Mouse (Mus musculus): ENCODE results near the gene Psmd1. TPM values are rescaled to one million over a fixed set of nuclear protein-coding genes. Genes with fewer than 3 reads are reported as not detected.
A peak's percentile ranks its signal among the peaks of the same experiment; 100 is the strongest.

Psmd1 gene
- total RNA-seq, 2 experiments from 2014 or later: 109 to 114 TPM

- DNase-seq (ENCODE audit: low spot score in 2 of 2): no peak
Observed at GRCm38 (mm10) chr1:86154824-86155164, 90.6 kb downstream of the Psmd1 start.

GRCm38 (mm10) chr1:86156075-86156474, 91.9 kb downstream of the Psmd1 start:
- no peak for DNase-seq (ENCODE audit: low spot score in 2 of 2)

GRCm38 (mm10) chr1:86156595-86156994, 92.4 kb downstream of the Psmd1 start:
- no peak for DNase-seq (ENCODE audit: low spot score in 2 of 2)

- DNase-seq (ENCODE audit: low spot score in 2 of 2): no peak
Observed at GRCm38 (mm10) chr1:86160059-86160458, 95.9 kb downstream of the Psmd1 start.

- no peak for DNase-seq (ENCODE audit: low spot score in 2 of 2)
Observed at GRCm38 (mm10) chr1:86160479-86160878, 96.3 kb downstream of the Psmd1 start.

- no peak for DNase-seq (ENCODE audit: low spot score in 2 of 2)
Observed at GRCm38 (mm10) chr1:86161061-86161460, 96.9 kb downstream of the Psmd1 start.

GRCm38 (mm10) chr1:86174602-86175001, 110.4 kb downstream of the Psmd1 start:
- DNase-seq (ENCODE audit: low spot score in 2 of 2): no peak

- DNase-seq (ENCODE audit: low spot score in 2 of 2): no peak
Observed at GRCm38 (mm10) chr1:86176066-86176465, 111.9 kb downstream of the Psmd1 start.

- peak; percentile 76 to 85 for DNase-seq (ENCODE audit: low spot score in 2 of 2)
Observed at GRCm38 (mm10) chr1:86178462-86179253, 114.5 kb downstream of the Psmd1 start.

GRCm38 (mm10) chr1:86182004-86182709, 118.0 kb downstream of the Psmd1 start:
- no peak for DNase-seq (ENCODE audit: low spot score in 2 of 2)

- DNase-seq (ENCODE audit: low spot score in 2 of 2): no peak
Observed at GRCm38 (mm10) chr1:86183577-86184263, 119.5 kb downstream of the Psmd1 start.

- no peak for DNase-seq (ENCODE audit: low spot score in 2 of 2)
Observed at GRCm38 (mm10) chr1:86186762-86187161, 122.6 kb downstream of the Psmd1 start.

GRCm38 (mm10) chr1:86187856-86188255, 123.7 kb downstream of the Psmd1 start:
- no peak for DNase-seq (ENCODE audit: low spot score in 2 of 2)

GRCm38 (mm10) chr1:86188271-86188670, 124.1 kb downstream of the Psmd1 start:
- DNase-seq (ENCODE audit: low spot score in 2 of 2): no peak

Other genes with a start within 250 kb of the Psmd1 start
- gene Itm2c, start 170.1 kb upstream of the Psmd1 start, total RNA-seq (2021): 100 to 1,000 TPM; 505 to 525 TPM
- 1 to 10 TPM; 4.1 to 5.3 TPM for gene 4933407L21Rik, start 135.9 kb upstream of the Psmd1 start, total RNA-seq (2021)
- gene Gpr55, start 103.4 kb upstream of the Psmd1 start, total RNA-seq (2021): not detected
- 1 to 10 TPM in 1 of 2 experiments, under 1 TPM in 1; 0.95 to 1.1 TPM for gene Spata3, start 47.6 kb upstream of the Psmd1 start, total RNA-seq (2021)
- gene 2810459M11Rik, start 18.5 kb upstream of the Psmd1 start, total RNA-seq (2021): 1 to 10 TPM; 8.9 to 9.8 TPM
- gene Htr2b, start 47.6 kb downstream of the Psmd1 start, total RNA-seq (2021): under 1 TPM in 1 of 2 experiments, not detected in 1; 0.17 TPM
- gene Gm21972, start 69.2 kb downstream of the Psmd1 start, total RNA-seq (2021): 1 to 10 TPM; 2.4 to 4.8 TPM
- gene Armc9, start 90.4 kb downstream of the Psmd1 start, total RNA-seq (2021): 10 to 100 TPM; 35.7 to 37.2 TPM
- 1 to 10 TPM; 2.4 to 2.6 TPM for gene B3gnt7, start 238.4 kb downstream of the Psmd1 start, total RNA-seq (2021)